Mouse (Mus musculus) activated CD4-positive, CD25-positive, alpha-beta regulatory T cell, adult 4 months (primary cell): ENCODE data around the gene Ndufa13. TPM values are rescaled to one million over a fixed set of nuclear protein-coding genes. Genes with fewer than 3 reads are reported as not detected.
"Not testable (repeated sequence)": the region's sequence is repeated elsewhere in the genome, so short reads cannot be mapped to it uniquely, and the experiment has no call there.

Experiments
- ATAC-seq: one replicate; pipeline ENCODE4 v1.8.0; 2017
- polyA plus RNA-seq, 2 experiments: library from polyadenylated mRNA; unstranded; fragments of 100-300 nt; shearing (Covaris generic); gene quantifications; one replicate each; pipeline ENCODE4 v1.2.1; 2017

Gene Ndufa13
- polyA plus RNA-seq, result 100 to 1,000 TPM; 231 to 276 TPM

- peak; percentile 45 for ATAC-seq
Measured at GRCm38 (mm10) chr8:69902163-69903062, at the start of gene Ndufa13, which contains the start of the genes Tssk6 and Yjefn3. Gene Ndufa13, minus strand, starts transcription at chr8:69902558. Gene Tssk6, plus strand, starts transcription at chr8:69902184. Gene Yjefn3, minus strand, starts transcription at chr8:69902712.

DNA sequence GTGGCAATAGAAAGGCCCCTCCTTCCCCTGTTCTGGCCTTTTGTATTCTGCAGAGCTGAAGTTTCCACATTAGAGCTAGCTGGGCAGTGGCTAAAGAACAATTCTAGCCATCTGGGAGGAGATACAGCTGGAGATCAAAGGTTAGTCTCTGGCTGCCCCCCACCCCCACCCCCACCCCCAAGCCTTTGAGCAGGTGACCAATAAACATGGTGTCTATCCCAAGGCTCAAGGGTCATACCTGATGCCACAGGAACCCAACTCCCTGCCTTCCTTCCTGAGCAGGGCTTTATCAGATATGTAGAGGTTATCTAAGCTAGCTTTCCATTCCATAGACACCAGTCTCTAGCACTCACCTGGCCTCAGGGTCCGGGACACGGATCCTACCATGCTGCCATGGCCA lies 47.9 kb upstream of the Ndufa13 start:
- ATAC-seq, result no peak

- not testable (repeated sequence) for ATAC-seq
Measured at GRCm38 (mm10) chr8:69942495-69942894, 40.1 kb upstream of the Ndufa13 start.

DNA sequence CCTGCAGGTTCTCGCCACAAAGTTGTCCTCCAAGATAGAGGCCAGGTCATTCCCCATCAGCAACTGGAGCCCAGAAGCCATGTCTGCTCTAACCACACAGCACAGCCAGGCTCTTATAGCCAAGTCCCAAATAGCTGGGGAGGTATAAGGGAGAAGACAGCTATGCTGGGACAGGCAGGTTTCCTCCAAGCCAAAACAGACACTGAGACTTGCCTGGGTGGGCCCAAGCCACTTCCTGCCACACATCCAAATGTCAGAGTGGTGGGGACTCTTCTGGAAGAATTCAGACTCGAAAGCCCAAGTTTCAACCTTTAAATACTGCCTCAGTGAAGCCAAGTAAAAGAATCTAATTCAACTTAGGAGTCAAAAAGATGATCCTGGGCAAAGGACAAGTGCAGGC lies 38.0 kb upstream of the Ndufa13 start:
- ATAC-seq, result no peak

- no peak for ATAC-seq
Measured at GRCm38 (mm10) chr8:69939633-69940032, 37.3 kb upstream of the Ndufa13 start.

DNA sequence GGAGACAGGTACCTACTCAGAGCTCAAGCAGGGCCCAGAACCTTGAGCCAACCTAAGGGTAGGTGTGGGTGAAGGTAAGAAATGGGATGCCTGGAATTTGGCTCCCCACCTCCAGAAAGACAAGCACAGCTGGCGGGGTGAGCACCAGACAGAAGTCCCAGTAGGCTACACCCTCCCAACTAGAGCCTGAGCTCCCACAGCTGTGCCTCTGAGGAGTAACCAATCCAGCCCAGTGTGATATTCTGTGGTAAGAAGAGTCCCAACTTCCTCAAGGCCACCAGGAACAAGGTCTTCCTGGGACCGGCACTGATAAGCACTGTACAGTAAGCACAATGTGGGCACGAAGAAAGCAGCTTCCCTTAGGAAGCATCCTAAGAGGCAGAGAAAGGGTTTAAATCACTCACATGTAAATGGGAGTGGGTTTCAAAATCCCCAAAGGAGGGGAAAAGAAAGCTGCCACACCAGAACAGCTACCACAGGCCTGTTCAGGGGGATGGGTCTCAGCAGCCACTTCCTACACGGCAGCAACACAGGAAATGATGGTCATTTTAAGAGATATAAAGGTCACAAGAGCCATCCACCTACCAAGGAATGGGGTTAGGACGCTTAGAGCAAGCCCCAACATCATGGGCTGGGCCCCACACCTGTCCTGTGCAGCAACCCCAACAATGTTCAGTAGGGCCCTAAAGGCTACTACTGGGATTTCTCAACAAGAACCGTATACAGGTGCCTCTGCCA lies 36.1 kb upstream of the Ndufa13 start:
- peak; percentile 34 for ATAC-seq

GRCm38 (mm10) chr8:69937466-69937865 lies 35.1 kb upstream of the Ndufa13 start:
- ATAC-seq, result peak; percentile 59

DNA sequence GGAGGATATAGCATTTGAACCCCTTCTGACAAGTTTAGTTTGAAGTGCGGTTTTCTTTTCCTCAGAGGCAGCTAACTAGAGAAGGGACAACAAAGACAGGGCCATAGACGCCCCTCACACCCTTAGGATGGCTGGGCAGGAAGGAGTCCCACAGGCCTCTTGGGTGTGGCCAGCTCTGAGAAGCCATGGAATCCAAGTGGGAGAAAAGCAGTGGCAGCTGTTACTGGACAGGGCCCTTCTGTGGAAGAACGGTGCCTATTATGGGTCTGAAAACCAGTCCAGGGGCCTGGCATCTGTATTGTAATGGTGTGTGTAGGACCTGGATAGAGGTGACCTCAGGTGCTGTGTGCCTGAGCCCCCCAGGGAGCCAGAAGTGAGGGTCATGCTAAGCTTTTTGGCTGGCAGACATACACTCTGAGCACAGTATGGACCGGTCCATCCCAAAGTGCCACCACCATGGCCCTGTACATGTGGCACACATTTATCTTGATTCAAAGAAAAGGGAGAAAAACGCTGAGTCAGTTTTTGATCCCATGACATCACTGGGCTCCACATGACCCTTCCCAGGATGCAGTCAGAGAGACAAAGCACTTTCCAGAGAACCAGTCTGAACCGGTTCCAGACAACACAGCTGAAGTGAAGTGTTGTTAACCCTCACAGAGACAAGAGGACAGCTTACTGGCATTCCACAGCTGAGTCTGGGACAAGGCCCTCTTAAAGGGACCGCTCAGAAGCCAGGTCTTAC lies 33.9 kb upstream of the Ndufa13 start:
- ATAC-seq, result no peak

DNA sequence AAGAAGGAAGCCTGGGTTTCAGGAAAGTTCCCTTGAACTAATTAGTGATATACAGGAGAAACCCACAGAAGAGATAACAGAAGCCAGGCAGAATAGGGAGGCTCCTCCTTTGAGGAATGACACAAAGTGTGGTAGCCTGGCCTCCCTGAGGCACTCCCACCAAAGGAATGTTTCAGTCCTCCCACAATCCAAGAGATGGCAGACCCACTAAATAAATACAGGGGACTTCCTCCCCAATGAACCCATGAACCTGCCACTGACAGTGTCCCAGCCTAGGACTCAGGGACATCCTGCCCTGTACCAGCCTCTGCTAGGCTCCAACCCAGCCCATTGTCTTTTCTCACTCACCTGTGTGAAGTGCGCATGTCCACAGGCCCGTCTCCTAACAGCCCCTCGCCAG lies 33.1 kb upstream of the Ndufa13 start:
- ATAC-seq, result no peak

GRCm38 (mm10) chr8:69934582-69934981 lies 32.2 kb upstream of the Ndufa13 start:
- no peak for ATAC-seq

- peak; percentile 23 for ATAC-seq
Measured at GRCm38 (mm10) chr8:69933811-69934210, 31.5 kb upstream of the Ndufa13 start.

DNA sequence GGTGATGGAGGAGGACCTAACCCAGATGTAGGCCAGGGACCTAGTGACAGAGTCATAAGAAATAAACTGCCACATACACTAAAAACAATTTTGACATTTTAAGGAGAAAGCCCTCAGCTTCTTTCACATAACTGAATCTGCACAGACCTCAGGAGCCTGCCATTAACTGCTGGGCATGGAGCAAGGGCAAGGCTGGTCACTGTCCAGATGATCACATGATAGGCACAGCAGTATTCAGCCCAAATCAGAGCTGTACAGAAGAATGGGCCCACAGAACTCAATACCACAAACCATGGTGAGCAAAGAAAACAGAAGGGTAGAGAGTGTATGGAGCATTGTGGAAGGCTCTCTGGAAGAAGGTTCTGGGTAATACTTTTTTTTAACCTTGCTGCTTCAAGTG lies 24.5 kb upstream of the Ndufa13 start:
- ATAC-seq, result no peak

- ATAC-seq, result no peak
Measured at GRCm38 (mm10) chr8:69923986-69924385, 21.6 kb upstream of the Ndufa13 start.

DNA sequence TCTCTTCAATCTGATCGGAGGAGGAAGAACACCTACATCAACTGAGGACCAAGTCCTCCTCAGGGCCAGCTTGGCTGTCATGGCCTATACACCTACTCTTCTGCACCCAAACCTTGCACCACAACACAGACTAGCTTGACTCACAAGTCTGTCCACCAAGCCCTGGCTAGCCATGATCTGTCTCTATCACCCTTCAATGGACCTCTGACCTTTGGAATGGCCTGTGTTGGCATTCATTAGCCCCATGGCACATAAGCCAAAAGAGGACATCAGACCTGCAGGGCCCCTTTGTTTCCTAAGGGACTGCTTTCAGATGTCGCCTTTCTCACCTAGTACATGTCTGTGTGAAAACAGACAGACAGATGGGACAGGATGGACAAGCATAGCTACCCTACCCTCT lies 18.8 kb upstream of the Ndufa13 start:
- ATAC-seq, result no peak

- ATAC-seq, result peak; percentile 81
Measured at GRCm38 (mm10) chr8:69919876-69920662, 17.7 kb upstream of the Ndufa13 start.

GRCm38 (mm10) chr8:69919010-69919409 lies 16.7 kb upstream of the Ndufa13 start:
- ATAC-seq, result peak; percentile 75

DNA sequence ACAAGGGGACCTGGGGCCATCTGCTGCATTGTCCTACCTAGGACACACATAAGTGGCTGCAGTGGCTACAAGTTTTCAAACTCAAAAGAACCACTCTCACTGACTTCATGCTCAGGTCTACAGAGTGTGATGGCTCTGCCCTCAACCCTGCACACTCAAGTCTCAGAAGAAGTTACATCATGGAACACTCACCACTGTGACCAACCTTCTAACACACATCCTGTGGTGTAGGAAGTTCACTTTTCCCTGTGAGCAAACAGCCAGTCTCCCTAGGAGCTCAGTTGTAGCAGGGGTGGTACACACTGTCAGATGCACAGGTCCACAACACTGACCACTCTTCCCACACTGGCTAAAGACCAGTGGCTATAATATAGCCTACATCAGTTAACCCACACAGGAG lies 16.1 kb upstream of the Ndufa13 start:
- peak; percentile 21 for ATAC-seq

- ATAC-seq, result no peak
Measured at GRCm38 (mm10) chr8:69915748-69916147, 13.4 kb upstream of the Ndufa13 start.

DNA sequence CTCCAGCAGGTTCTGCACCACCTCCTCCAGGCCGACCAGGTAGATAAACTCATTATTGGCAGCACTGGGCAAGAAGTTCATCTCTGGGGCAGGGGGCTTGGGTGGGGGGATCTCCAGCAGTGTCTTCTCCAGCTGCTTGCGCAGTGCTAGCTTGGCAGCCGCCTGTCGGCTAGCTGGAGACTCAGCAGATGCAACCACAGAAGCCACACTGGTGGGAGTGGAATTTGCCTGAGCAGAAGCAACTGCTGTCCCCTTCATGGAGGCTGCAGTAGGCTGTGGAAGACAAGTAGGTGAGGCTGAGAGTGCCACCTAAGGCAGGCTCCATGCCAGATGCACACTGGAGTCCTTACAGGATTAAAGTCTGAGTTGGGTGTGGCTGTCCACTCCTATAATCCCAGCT lies 12.2 kb upstream of the Ndufa13 start:
- no peak for ATAC-seq

GRCm38 (mm10) chr8:69912478-69913074 lies 10.2 kb upstream of the Ndufa13 start:
- no peak for ATAC-seq

DNA sequence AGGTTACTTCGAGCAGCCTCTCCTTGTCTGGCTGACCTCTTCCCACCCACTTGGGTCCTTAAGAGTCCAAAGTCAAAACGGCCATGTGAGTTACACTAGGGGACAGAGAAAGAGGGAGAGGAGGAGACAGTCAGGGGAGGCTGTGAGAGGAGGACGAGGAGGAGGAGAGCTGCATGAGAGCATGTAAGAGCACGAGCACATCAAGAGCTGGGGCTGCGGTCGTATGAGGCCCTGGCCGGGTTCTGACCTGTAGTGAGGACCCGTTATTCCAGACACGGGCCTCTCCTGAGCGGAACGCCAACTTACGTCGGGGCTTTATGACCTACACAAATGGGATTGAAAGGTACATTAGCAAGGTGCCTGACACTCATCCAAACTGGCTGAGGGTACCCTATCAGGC lies 9.6 kb upstream of the Ndufa13 start:
- ATAC-seq, result no peak

GRCm38 (mm10) chr8:69907106-69907505 lies 4.7 kb upstream of the Ndufa13 start:
- ATAC-seq, result no peak
